Mouse (Mus musculus): ENCODE measurements at regions not wholly inside any gene's neighbourhood (a gene's known extent, or its start where the extent isn't known, plus 50 kb on each side); places are given as distances from the start of the nearest gene placed in this dataset.

DNA sequence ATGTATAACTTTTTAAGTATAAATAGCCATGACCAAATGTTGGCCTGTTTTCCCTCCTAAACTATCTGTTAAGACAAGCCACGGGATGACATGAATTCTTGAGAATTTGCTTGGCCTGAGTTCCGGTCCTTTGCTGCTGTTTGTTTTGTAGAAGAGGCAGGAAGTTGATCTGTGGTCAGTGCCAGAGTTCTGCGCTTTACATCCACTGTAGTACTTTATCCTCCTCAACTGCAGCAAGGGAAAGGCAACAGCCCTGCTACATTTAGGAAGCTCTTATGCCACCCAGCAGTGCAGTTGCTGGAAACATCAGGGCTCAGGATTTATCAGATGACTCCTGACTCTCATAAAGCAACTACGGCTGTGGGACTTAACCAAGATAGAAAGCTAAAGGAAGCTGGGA, 508.4 kb upstream of the Map3k7 start:
- 7% methylated on average over 4 of the region's 4 CpGs for WGBS
- Histone ChIP-seq H3K4me3 (ENCODE audit: low read depth, low read length) (no peak overlapping the region), H3K27me3 (replicated peaks; ENCODE audit: insufficient read depth, low read length) (no peaks in the 10 kb centered on the region), H3K36me3 (ENCODE audit: insufficient read depth, low read length) (no peaks in the 10 kb centered on the region), H3K4me2 (replicated peaks; ENCODE audit: low read depth, low read length) (peak overlapping the region; percentile 19), H3K9me3 (ENCODE audit: low read length) (no peaks in the 10 kb centered on the region), H3K27ac (ENCODE audit: low read length) (no peak overlapping the region; the same call in 1 of the 2 replicates), H3K4me1 (ENCODE audit: insufficient read depth, low read depth, low read length) (peaks cover 9% of the 10 kb centered on the region; the same call in 1 of the 2 replicates), H3K9ac (replicated peaks; ENCODE audit: low read depth) (no peak overlapping the region)
- no peak for TF ChIP-seq CTCF (IDR thresholded peaks at IDR 0.05)
- no peak for TF ChIP-seq EP300 (IDR thresholded peaks at IDR 0.05)
- no peak for ATAC-seq
- peak; percentile 38 for DNase-seq (ENCODE audit: low spot score)

DNA sequence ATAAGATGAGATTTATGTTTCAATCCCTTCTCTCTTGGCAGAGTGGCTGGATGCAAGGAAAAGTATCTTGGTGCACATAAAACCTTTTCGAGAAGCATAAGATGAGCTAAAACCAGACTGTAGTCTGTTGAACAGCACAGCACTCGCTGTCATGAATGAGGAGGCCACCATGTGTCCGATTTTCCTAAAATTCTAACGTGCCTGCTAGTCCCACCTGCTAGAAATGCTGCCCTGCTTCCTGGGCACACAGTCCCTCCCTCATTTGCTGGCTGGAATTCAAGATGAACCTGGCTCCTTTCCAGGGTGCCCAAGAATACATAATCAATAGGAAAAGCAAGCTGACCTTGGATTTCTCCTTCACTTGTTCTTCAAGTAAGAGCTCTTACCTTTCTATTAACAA, 501.4 kb upstream of the Map3k7 start:
- no peak overlapping the region for H3K27ac ChIP-seq (ENCODE audit: low read length)
- no peaks in the 10 kb centered on the region for H3K27me3 ChIP-seq (replicated peaks; ENCODE audit: insufficient read depth, low read length)
- H3K4me3 ChIP-seq (ENCODE audit: low read depth, low read length), result no peak overlapping the region
- 82% methylated on average over 4 of the region's 4 CpGs for WGBS
- H3K4me2 ChIP-seq (replicated peaks; ENCODE audit: low read depth, low read length), result no peak overlapping the region
- no peaks in the 10 kb centered on the region for H3K36me3 ChIP-seq (ENCODE audit: insufficient read depth, low read length)
- TF ChIP-seq EP300 (IDR thresholded peaks at IDR 0.05) (no peak), CTCF (IDR thresholded peaks at IDR 0.05) (no peak)
- DNase-seq (ENCODE audit: low spot score), result no peak
- no peaks in the 10 kb centered on the region for H3K4me1 ChIP-seq (ENCODE audit: insufficient read depth, low read depth, low read length)
- no peaks in the 10 kb centered on the region for H3K9me3 ChIP-seq (ENCODE audit: low read length)
- no peak for ATAC-seq
- H3K9ac ChIP-seq (replicated peaks; ENCODE audit: low read depth), result no peak overlapping the region

GRCm38 (mm10) chr4:31463130-31463698, 500.7 kb upstream of the Map3k7 start:
- H3K9me3 ChIP-seq (ENCODE audit: low read length), result no peaks in the 10 kb centered on the region
- no peak overlapping the region for H3K4me3 ChIP-seq (ENCODE audit: low read depth, low read length)
- no peak overlapping the region for H3K9ac ChIP-seq (replicated peaks; ENCODE audit: low read depth)
- DNase-seq (ENCODE audit: low spot score), result peak; percentile 35
- no peaks in the 10 kb centered on the region for H3K27me3 ChIP-seq (replicated peaks; ENCODE audit: insufficient read depth, low read length)
- ATAC-seq, result no peak
- H3K27ac ChIP-seq (ENCODE audit: low read length), result no peak overlapping the region
- no peaks in the 10 kb centered on the region for H3K36me3 ChIP-seq (ENCODE audit: insufficient read depth, low read length)
- TF ChIP-seq CTCF (IDR thresholded peaks at IDR 0.05), result no peak
- H3K4me2 ChIP-seq (replicated peaks; ENCODE audit: low read depth, low read length), result no peak overlapping the region
- no peaks in the 10 kb centered on the region for H3K4me1 ChIP-seq (ENCODE audit: insufficient read depth, low read depth, low read length)
- 77% methylated on average over 5 of the region's 5 CpGs for WGBS

- H3K36me3 ChIP-seq (ENCODE audit: insufficient read depth, low read length), result no peaks in the 10 kb centered on the region
- no peak for TF ChIP-seq EP300 (IDR thresholded peaks at IDR 0.05)
- TF ChIP-seq CTCF (IDR thresholded peaks at IDR 0.05), result no peak
- ATAC-seq (no peak), DNase-seq (ENCODE audit: low spot score) (no peak)
- no peaks in the 10 kb centered on the region for H3K27me3 ChIP-seq (replicated peaks; ENCODE audit: insufficient read depth, low read length)
- no peaks in the 10 kb centered on the region for H3K9me3 ChIP-seq (ENCODE audit: low read length)
- 65% methylated on average over 9 of the region's 9 CpGs for WGBS
- H3K9ac ChIP-seq (replicated peaks; ENCODE audit: low read depth), result no peak overlapping the region
- H3K4me3 ChIP-seq (ENCODE audit: low read depth, low read length), result no peak overlapping the region
- H3K4me2 ChIP-seq (replicated peaks; ENCODE audit: low read depth, low read length), result no peak overlapping the region
- H3K4me1 ChIP-seq (ENCODE audit: insufficient read depth, low read depth, low read length), result no peaks in the 10 kb centered on the region
- no peak overlapping the region for H3K27ac ChIP-seq (ENCODE audit: low read length)
These were observed 495.6 kb upstream of the Map3k7 start for GRCm38 (mm10) chr4:31468306-31468705.

GRCm38 (mm10) chr4:31469803-31470202, 494.1 kb upstream of the Map3k7 start:
- WGBS, result 28% methylated on average over 4 of the region's 4 CpGs
- no peak for TF ChIP-seq EP300 (IDR thresholded peaks at IDR 0.05)
- TF ChIP-seq CTCF (IDR thresholded peaks at IDR 0.05), result no peak
- Histone ChIP-seq H3K4me1 (ENCODE audit: insufficient read depth, low read depth, low read length) (no peaks in the 10 kb centered on the region), H3K4me2 (replicated peaks; ENCODE audit: low read depth, low read length) (no peak overlapping the region), H3K27me3 (replicated peaks; ENCODE audit: insufficient read depth, low read length) (no peaks in the 10 kb centered on the region), H3K27ac (ENCODE audit: low read length) (no peak overlapping the region), H3K4me3 (ENCODE audit: low read depth, low read length) (no peak overlapping the region), H3K9me3 (ENCODE audit: low read length) (no peaks in the 10 kb centered on the region), H3K36me3 (ENCODE audit: insufficient read depth, low read length) (no peaks in the 10 kb centered on the region), H3K9ac (replicated peaks; ENCODE audit: low read depth) (no peak overlapping the region)
- DNase-seq (ENCODE audit: low spot score) (no peak), ATAC-seq (peak; percentile 19)

DNA sequence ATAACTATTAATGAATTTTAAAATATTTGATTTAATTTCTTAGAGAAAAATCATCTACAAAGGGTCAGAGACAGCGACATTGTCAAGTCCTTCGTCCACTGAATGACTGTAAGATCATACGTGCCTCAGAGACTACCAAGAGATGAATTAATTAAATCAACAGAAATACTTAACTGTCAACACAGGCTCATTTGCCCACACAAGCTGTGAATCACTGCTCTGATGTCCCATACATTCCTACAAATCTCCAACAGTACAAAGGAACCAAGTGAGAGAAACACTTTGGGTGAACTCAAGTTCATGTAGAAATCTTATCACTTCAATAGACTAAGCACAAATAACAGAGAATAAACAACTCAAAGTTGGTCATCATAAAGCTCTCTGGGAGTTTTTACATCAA, 471.4 kb upstream of the Map3k7 start:
- 79% methylated on average over 3 of the region's 3 CpGs for WGBS
- no peaks in the 10 kb centered on the region for H3K4me1 ChIP-seq (ENCODE audit: insufficient read depth, low read depth, low read length)
- no peak overlapping the region for H3K4me2 ChIP-seq (replicated peaks; ENCODE audit: low read depth, low read length)
- ATAC-seq (no peak), DNase-seq (ENCODE audit: low spot score) (no peak)
- H3K9ac ChIP-seq (replicated peaks; ENCODE audit: low read depth), result no peak overlapping the region
- H3K27ac ChIP-seq (ENCODE audit: low read length), result no peak overlapping the region
- H3K4me3 ChIP-seq (ENCODE audit: low read depth, low read length), result no peak overlapping the region
- no peaks in the 10 kb centered on the region for H3K27me3 ChIP-seq (replicated peaks; ENCODE audit: insufficient read depth, low read length)
- H3K9me3 ChIP-seq (ENCODE audit: low read length), result no peaks in the 10 kb centered on the region
- no peaks in the 10 kb centered on the region for H3K36me3 ChIP-seq (ENCODE audit: insufficient read depth, low read length)
- TF ChIP-seq EP300 (IDR thresholded peaks at IDR 0.05) (no peak), CTCF (IDR thresholded peaks at IDR 0.05) (no peak)

DNA sequence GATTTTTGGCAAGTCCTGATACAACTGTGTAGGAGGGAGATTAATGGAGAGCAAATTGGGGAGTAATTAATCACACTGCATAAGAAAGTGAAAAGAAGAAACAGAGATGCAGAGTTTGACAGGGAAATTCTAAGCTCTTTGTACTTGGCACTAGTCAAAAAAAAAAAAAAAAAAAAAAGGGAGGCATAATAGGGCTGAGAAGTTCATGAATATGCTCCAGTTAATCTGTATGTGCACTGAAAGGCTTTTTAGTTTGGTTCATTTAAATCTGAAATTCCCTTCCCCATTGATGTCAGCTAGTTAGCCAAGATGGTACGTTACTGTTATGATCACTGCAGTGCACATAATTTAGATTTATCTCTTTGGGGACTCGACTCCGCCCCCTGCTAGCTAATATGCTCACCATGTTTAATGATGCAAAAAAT, 470.8 kb upstream of the Map3k7 start:
- DNase-seq (ENCODE audit: low spot score) (no peak), ATAC-seq (no peak)
- Histone ChIP-seq H3K36me3 (ENCODE audit: insufficient read depth, low read length) (no peaks in the 10 kb centered on the region), H3K4me3 (ENCODE audit: low read depth, low read length) (no peak overlapping the region), H3K9me3 (ENCODE audit: low read length) (no peaks in the 10 kb centered on the region), H3K4me1 (ENCODE audit: insufficient read depth, low read depth, low read length) (no peaks in the 10 kb centered on the region), H3K27me3 (replicated peaks; ENCODE audit: insufficient read depth, low read length) (no peaks in the 10 kb centered on the region), H3K27ac (ENCODE audit: low read length) (no peak overlapping the region), H3K4me2 (replicated peaks; ENCODE audit: low read depth, low read length) (no peak overlapping the region), H3K9ac (replicated peaks; ENCODE audit: low read depth) (no peak overlapping the region)
- 63% methylated on average over 3 of the region's 3 CpGs for WGBS
- TF ChIP-seq CTCF (IDR thresholded peaks at IDR 0.05) (no peak), EP300 (IDR thresholded peaks at IDR 0.05) (no peak)

All from lung, postnatal 0 days (tissue).